Mouse (Mus musculus) midbrain, embryonic 12.5 days (tissue): ENCODE measurements at regions not wholly inside any gene's neighbourhood (a gene's known extent, or its start where the extent isn't known, plus 50 kb on each side); places are given as distances from the start of the nearest gene placed in this dataset.

Experiments used
- ATAC-seq: fragments of 200-750 bp; cut with Nextera tagmentation; 2 replicates; pipeline ENCODE4 v1.8.0; 2017; ENCODE audit warnings: low read depth, moderate TSS enrichment, moderate library complexity; ENCODE audit not compliant: low FRiP score
- H3K27ac ChIP-seq: fragments of 300-500 bp; sonication (generic); replicated peaks from 2 replicates; pipeline ENCODE4 v1.5.1; 2016; ENCODE audit warnings: mild to moderate bottlenecking
- H3K27me3 ChIP-seq: fragments of 300-500 bp; sonication (generic); 2 replicates; pipeline ENCODE4 v1.6.1; 2016; ENCODE audit warnings: mild to moderate bottlenecking
- H3K36me3 ChIP-seq: fragments of 300-500 bp; sonication (generic); 2 replicates; pipeline ENCODE4 v1.6.1; 2016
- H3K4me1 ChIP-seq: fragments of 300-500 bp; sonication (generic); 2 replicates; pipeline ENCODE4 v1.6.1; 2016
- H3K4me2 ChIP-seq: fragments of 300-500 bp; sonication (generic); replicated peaks from 2 replicates; pipeline ENCODE4 v1.6.1; 2016; ENCODE audit warnings: mild to moderate bottlenecking, moderate library complexity
- H3K4me3 ChIP-seq: fragments of 300-500 bp; sonication (generic); 2 replicates; pipeline ENCODE4 v1.5.1; 2016; ENCODE audit warnings: mild to moderate bottlenecking
- H3K9ac ChIP-seq: fragments of 300-500 bp; sonication (generic); replicated peaks from 2 replicates; pipeline ENCODE4 v1.6.1; 2016; ENCODE audit warnings: mild to moderate bottlenecking, moderate library complexity
- H3K9me3 ChIP-seq: fragments of 300-500 bp; sonication (generic); 2 replicates; pipeline ENCODE4 v1.6.1; 2016; ENCODE audit warnings: mild to moderate bottlenecking
- WGBS: fragments of 180-500 bp; shearing (Covaris S2); methylation state at CpG from one replicate; pipeline ENCODE4 v1.1.7; 2016; 5-methylcytosine and 5-hydroxymethylcytosine counted together

- Histone ChIP-seq H3K4me1 (no peaks in the 10 kb centered on the region), H3K4me2 (no peak overlapping the region), H3K27me3 (no peaks in the 10 kb centered on the region), H3K27ac (no peak overlapping the region), H3K9ac (no peak overlapping the region), H3K36me3 (no peaks in the 10 kb centered on the region), H3K9me3 (no peaks in the 10 kb centered on the region), H3K4me3 (no peak overlapping the region)
- 80% methylated on average over 1 of the region's 1 CpGs for WGBS
- no peak for ATAC-seq
Measured at GRCm38 (mm10) chr4:72592129-72592528, 260.3 kb downstream of the Aldoart1 start.

GRCm38 (mm10) chr4:72574946-72575345, 277.5 kb downstream of the Aldoart1 start:
- H3K27me3 ChIP-seq = no peaks in the 10 kb centered on the region
- no peaks in the 10 kb centered on the region for H3K9me3 ChIP-seq
- 86% methylated on average over 1 of the region's 1 CpGs for WGBS
- H3K4me3 ChIP-seq = no peak overlapping the region
- H3K4me1 ChIP-seq = no peaks in the 10 kb centered on the region
- H3K36me3 ChIP-seq = no peaks in the 10 kb centered on the region
- no peak overlapping the region for H3K9ac ChIP-seq
- H3K27ac ChIP-seq = no peak overlapping the region
- no peak overlapping the region for H3K4me2 ChIP-seq
- ATAC-seq = no peak

- H3K4me2 ChIP-seq = no peak overlapping the region
- no peak overlapping the region for H3K9ac ChIP-seq
- no peaks in the 10 kb centered on the region for H3K36me3 ChIP-seq
- ATAC-seq = no peak
- no peak overlapping the region for H3K27ac ChIP-seq
- no peak overlapping the region for H3K4me3 ChIP-seq
- H3K27me3 ChIP-seq = no peaks in the 10 kb centered on the region
- no peaks in the 10 kb centered on the region for H3K4me1 ChIP-seq
- H3K9me3 ChIP-seq = no peaks in the 10 kb centered on the region
- 71% methylated on average over 2 of the region's 2 CpGs for WGBS
Measured at GRCm38 (mm10) chr4:72571924-72572323, 280.5 kb downstream of the Aldoart1 start.

GRCm38 (mm10) chr4:72565186-72565585, 287.2 kb downstream of the Aldoart1 start:
- ATAC-seq = no peak
- Histone ChIP-seq H3K27me3 (no peaks in the 10 kb centered on the region), H3K4me2 (no peak overlapping the region), H3K4me3 (no peak overlapping the region), H3K4me1 (no peaks in the 10 kb centered on the region), H3K9ac (no peak overlapping the region), H3K27ac (no peak overlapping the region), H3K36me3 (no peaks in the 10 kb centered on the region), H3K9me3 (no peaks in the 10 kb centered on the region)
- 92% methylated on average over 3 of the region's 3 CpGs for WGBS

- no peak overlapping the region for H3K4me2 ChIP-seq
- H3K9ac ChIP-seq = no peak overlapping the region
- peak; percentile 48; the same call in 1 of the 2 replicates for ATAC-seq
- no peaks in the 10 kb centered on the region for H3K27me3 ChIP-seq
- H3K9me3 ChIP-seq = no peaks in the 10 kb centered on the region
- 28% methylated on average over 4 of the region's 4 CpGs for WGBS
- no peaks in the 10 kb centered on the region for H3K36me3 ChIP-seq
- no peaks in the 10 kb centered on the region for H3K4me1 ChIP-seq
- no peak overlapping the region for H3K27ac ChIP-seq
- H3K4me3 ChIP-seq = no peak overlapping the region
Measured at GRCm38 (mm10) chr4:72562909-72563676, 289.3 kb downstream of the Aldoart1 start.

- Histone ChIP-seq H3K4me3 (no peak overlapping the region), H3K4me1 (no peaks in the 10 kb centered on the region), H3K4me2 (no peak overlapping the region), H3K27ac (no peak overlapping the region), H3K9me3 (no peaks in the 10 kb centered on the region), H3K36me3 (no peaks in the 10 kb centered on the region), H3K27me3 (no peaks in the 10 kb centered on the region), H3K9ac (no peak overlapping the region)
- ATAC-seq = no peak
Measured at GRCm38 (mm10) chr4:72554276-72554675, 298.2 kb downstream of the Aldoart1 start.

- no peaks in the 10 kb centered on the region for H3K4me1 ChIP-seq
- H3K4me3 ChIP-seq = no peak overlapping the region
- 53% methylated on average over 1 of the region's 1 CpGs for WGBS
- no peak overlapping the region for H3K27ac ChIP-seq
- H3K27me3 ChIP-seq = no peaks in the 10 kb centered on the region
- H3K9me3 ChIP-seq = no peaks in the 10 kb centered on the region
- no peak overlapping the region for H3K4me2 ChIP-seq
- H3K9ac ChIP-seq = no peak overlapping the region
- ATAC-seq = no peak
- no peaks in the 10 kb centered on the region for H3K36me3 ChIP-seq
Measured at GRCm38 (mm10) chr4:72534563-72534962, 317.9 kb downstream of the Aldoart1 start.

GRCm38 (mm10) chr4:72524630-72525029, 323.9 kb upstream of the Tle1 start:
- Histone ChIP-seq H3K4me3 (no peak overlapping the region), H3K9ac (no peak overlapping the region), H3K27ac (no peak overlapping the region), H3K4me2 (no peak overlapping the region), H3K4me1 (no peaks in the 10 kb centered on the region), H3K9me3 (no peaks in the 10 kb centered on the region), H3K27me3 (no peaks in the 10 kb centered on the region), H3K36me3 (no peaks in the 10 kb centered on the region)
- ATAC-seq = no peak

GRCm38 (mm10) chr4:72524100-72524499, 323.4 kb upstream of the Tle1 start:
- Histone ChIP-seq H3K9ac (no peak overlapping the region), H3K9me3 (no peaks in the 10 kb centered on the region), H3K36me3 (no peaks in the 10 kb centered on the region), H3K4me2 (no peak overlapping the region), H3K27me3 (no peaks in the 10 kb centered on the region), H3K4me1 (no peaks in the 10 kb centered on the region), H3K27ac (no peak overlapping the region), H3K4me3 (no peak overlapping the region)
- ATAC-seq = no peak
- WGBS = 77% methylated on average over 1 of the region's 1 CpGs

- Histone ChIP-seq H3K27ac (no peak overlapping the region), H3K4me2 (no peak overlapping the region), H3K9me3 (0 out of 2 replicates have a peak, but pooled peaks cover 3% of the 10 kb centered on the region), H3K27me3 (no peaks in the 10 kb centered on the region), H3K9ac (no peak overlapping the region), H3K36me3 (no peaks in the 10 kb centered on the region), H3K4me3 (no peak overlapping the region), H3K4me1 (no peaks in the 10 kb centered on the region)
- 74% methylated on average over 1 of the region's 1 CpGs for WGBS
- no peak; the same call in 1 of the 2 replicates for ATAC-seq
Measured at GRCm38 (mm10) chr4:72511220-72511619, 310.5 kb upstream of the Tle1 start.

- Histone ChIP-seq H3K36me3 (no peaks in the 10 kb centered on the region), H3K4me3 (no peak overlapping the region), H3K9ac (no peak overlapping the region), H3K4me1 (no peaks in the 10 kb centered on the region), H3K4me2 (no peak overlapping the region), H3K27me3 (no peaks in the 10 kb centered on the region), H3K9me3 (no peaks in the 10 kb centered on the region), H3K27ac (no peak overlapping the region)
- ATAC-seq = no peak
- WGBS = 96% methylated on average over 1 of the region's 1 CpGs
Measured at GRCm38 (mm10) chr4:72481748-72482147, 281.0 kb upstream of the Tle1 start.

GRCm38 (mm10) chr4:72480535-72480934, 279.8 kb upstream of the Tle1 start:
- Histone ChIP-seq H3K4me1 (no peaks in the 10 kb centered on the region), H3K36me3 (no peaks in the 10 kb centered on the region), H3K4me2 (no peak overlapping the region), H3K27me3 (no peaks in the 10 kb centered on the region), H3K9me3 (no peaks in the 10 kb centered on the region), H3K27ac (no peak overlapping the region), H3K4me3 (no peak overlapping the region), H3K9ac (no peak overlapping the region)
- no peak for ATAC-seq
- 81% methylated on average over 3 of the region's 3 CpGs for WGBS
